Mouse (Mus musculus) spleen, postnatal 14 days (tissue): ENCODE results near the gene Tcf7l1.
"Not testable (repeated sequence)": the region's sequence is repeated elsewhere in the genome, so short reads cannot be mapped to it uniquely, and the experiment has no call there.

Experiments
- DNase-seq, 2 experiments: peaks; one replicate each; pipeline ENCODE4 v3.0.0; 2021 to 2022; ENCODE audit warnings: low spot score in 2 of 2

The Tcf7l1 gene

GRCm38 (mm10) chr6:72788892-72789699 lies at the start of gene Tcf7l1:
Tcf7l1 (minus strand) TSS chr6:72789254.
- peak; percentile 62 to 71 for DNase-seq

- DNase-seq = no peak
Observed at GRCm38 (mm10) chr6:72837756-72838155, 48.7 kb upstream of the Tcf7l1 start.

GRCm38 (mm10) chr6:72834518-72834917 lies 45.5 kb upstream of the Tcf7l1 start:
- DNase-seq = no peak

GRCm38 (mm10) chr6:72831858-72832257 lies 42.8 kb upstream of the Tcf7l1 start:
- DNase-seq = no peak

GRCm38 (mm10) chr6:72831276-72831675 lies 42.2 kb upstream of the Tcf7l1 start:
- peak in 1 of 2 experiments; percentile 31 for DNase-seq

- no peak for DNase-seq
Observed at GRCm38 (mm10) chr6:72828857-72829256, 39.8 kb upstream of the Tcf7l1 start.

- DNase-seq = not testable (repeated sequence)
Observed at GRCm38 (mm10) chr6:72828037-72828436, 39.0 kb upstream of the Tcf7l1 start.

- DNase-seq = no peak
Observed at GRCm38 (mm10) chr6:72825762-72826161, 36.7 kb upstream of the Tcf7l1 start.

- DNase-seq = no peak
Observed at GRCm38 (mm10) chr6:72824971-72825737, 36.1 kb upstream of the Tcf7l1 start.

- DNase-seq = no peak
Observed at GRCm38 (mm10) chr6:72813456-72813855, 24.4 kb upstream of the Tcf7l1 start.

GRCm38 (mm10) chr6:72810248-72810647 lies 21.2 kb upstream of the Tcf7l1 start:
- no peak for DNase-seq

GRCm38 (mm10) chr6:72809522-72810149 lies 20.6 kb upstream of the Tcf7l1 start:
- no peak for DNase-seq

GRCm38 (mm10) chr6:72808342-72808741 lies 19.3 kb upstream of the Tcf7l1 start:
- DNase-seq = no peak

- no peak for DNase-seq
Observed at GRCm38 (mm10) chr6:72803669-72804068, 14.6 kb upstream of the Tcf7l1 start.

GRCm38 (mm10) chr6:72802119-72802518 lies 13.1 kb upstream of the Tcf7l1 start:
- DNase-seq = no peak

GRCm38 (mm10) chr6:72800641-72801040 lies 11.6 kb upstream of the Tcf7l1 start:
- no peak for DNase-seq

GRCm38 (mm10) chr6:72797763-72798162 lies 8.7 kb upstream of the Tcf7l1 start:
- no peak for DNase-seq

GRCm38 (mm10) chr6:72795444-72795843 lies 6.4 kb upstream of the Tcf7l1 start:
- DNase-seq = no peak

- no peak for DNase-seq
Observed at GRCm38 (mm10) chr6:72794870-72795269, 5.8 kb upstream of the Tcf7l1 start.

GRCm38 (mm10) chr6:72792641-72793040 lies 3.6 kb upstream of the Tcf7l1 start:
- no peak for DNase-seq

GRCm38 (mm10) chr6:72787948-72788891 lies 834 bp downstream of the Tcf7l1 start:
- peak in 1 of 2 experiments; percentile 2 for DNase-seq
